Mouse (Mus musculus) liver, postnatal 0 days (tissue): ENCODE data around the gene Faah.
A peak's percentile ranks its signal among the peaks of the same experiment; 100 is the strongest.

Source experiments
- CTCF ChIP-seq: sonication (generic); IDR thresholded peaks from 2 replicates; pipeline ENCODE4 v1.5.1; 2016; ENCODE audit warnings: antibody characterized with exemption, low read depth
- EP300 ChIP-seq: IDR thresholded peaks from 2 replicates; pipeline ENCODE4 v1.6.1; 2016; ENCODE audit warnings: antibody characterized with exemption, low read depth, mild to moderate bottlenecking

- TF ChIP-seq CTCF, result peak; percentile 34; the same call in 1 of the 2 replicates
- no peak for TF ChIP-seq EP300
These were observed 24.5 kb upstream of the Faah start for GRCm38 (mm10) chr4:116042186-116042585.
